ENCODE assay signal across 5 mouse cellular contexts in the genomic region with DNA sequence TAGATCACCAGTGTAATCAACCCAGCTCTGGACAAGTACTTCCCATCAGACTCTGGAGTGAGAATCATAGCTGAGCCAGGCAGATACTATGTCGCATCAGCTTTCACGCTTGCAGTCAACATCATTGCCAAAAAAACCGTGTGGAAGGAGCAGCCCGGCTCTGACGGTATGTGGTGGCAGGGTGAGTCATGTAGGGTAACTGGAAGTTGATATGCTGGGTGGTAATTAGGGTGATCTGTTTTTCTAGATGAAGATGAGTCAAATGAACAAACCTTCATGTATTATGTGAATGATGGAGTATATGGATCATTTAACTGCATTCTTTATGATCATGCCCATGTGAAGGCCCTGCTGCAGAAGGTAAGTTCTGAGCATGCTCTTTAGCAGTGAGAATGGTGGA. TPM values are rescaled to one million over a fixed set of nuclear protein-coding genes. Genes with fewer than 3 reads are reported as not detected.
A peak's percentile ranks its signal among the peaks of the same experiment; 100 is the strongest.
DNase-seq lines count a peak whose midpoint lies in the region; ATAC-seq and TF ChIP-seq lines count a peak whose summit lies in the region.
"Not testable (repeated sequence)": the region's sequence is repeated elsewhere in the genome, so short reads cannot be mapped to it uniquely, and the experiment has no call there.

No protein-coding gene starts in this region.

- peaks cover 39% of the 10 kb centered on the region for H3K4me1 ChIP-seq in forebrain, embryonic 15.5 days

- H3ac ChIP-seq in C2C12 (ENCODE audit: control insufficient read depth, insufficient read length, low read depth), result not testable (repeated sequence)

- H3K27ac ChIP-seq in forebrain, embryonic 15.5 days (replicated peaks), result 0 out of 2 replicates have a peak overlapping the region, but pooled peaks have one; percentile 75
- H3K27ac ChIP-seq in layer of hippocampus, adult 2 months, result 0 out of 2 replicates have a peak overlapping the region, but pooled peaks have one; percentile 40

- not testable (repeated sequence) for H3K27me3 ChIP-seq in C2C12 (ENCODE audit: control insufficient read depth, insufficient read depth, insufficient read length); forebrain, embryonic 15.5 days

- WGBS in forebrain, embryonic 15.5 days, result 68% methylated on average over 5 of the region's 5 CpGs

- TF ChIP-seq CTCF in C2C12 (IDR thresholded peaks at IDR 0.05; ENCODE audit: control insufficient read depth, insufficient read depth, insufficient read length); layer of hippocampus, adult 2 months (conservative IDR thresholded peaks at IDR 0.05): not testable (repeated sequence)

- not testable (repeated sequence) for H3K4me3 ChIP-seq in C2C12 (ENCODE audit: insufficient read depth, poor library complexity, severe bottlenecking); forebrain, embryonic 15.5 days; layer of hippocampus, adult 2 months

- DNase-seq in Muller cell, postnatal 12 days (ENCODE audit: inconsistent ontology term), result peak; percentile 47
- DNase-seq in brain, adult 2 months (ENCODE audit: low read depth, low spot score), result peak; percentile 49
- not testable (repeated sequence) for DNase-seq in layer of hippocampus, adult 2 months (ENCODE audit: low spot score in 2 of 2)

- ATAC-seq in forebrain, embryonic 15.5 days (replicated peaks), result not testable (repeated sequence)

- H3K36me3 ChIP-seq in C2C12 (ENCODE audit: control insufficient read depth, insufficient read depth), result peaks cover 50% of the 10 kb centered on the region
- H3K36me3 ChIP-seq in forebrain, embryonic 15.5 days, result peaks cover 50% of the 10 kb centered on the region

- not testable (repeated sequence) for H3K9ac ChIP-seq in forebrain, embryonic 15.5 days (replicated peaks)

- H3K79me3 ChIP-seq in C2C12 (ENCODE audit: low read depth), result peaks cover 31% of the 10 kb centered on the region

- not testable (repeated sequence) for H3K4me2 ChIP-seq in forebrain, embryonic 15.5 days (replicated peaks)

- not testable (repeated sequence) for H3K9me3 ChIP-seq in forebrain, embryonic 15.5 days

- peaks cover 35% of the 10 kb centered on the region for H3K79me2 ChIP-seq in C2C12 (ENCODE audit: control insufficient read depth, insufficient read depth)

TF ChIP-seq in C2C12, 6 proteins besides CTCF, POLR2A, EP300 and RAD21:
- peak; percentile 18 for TF ChIP-seq FOSL1 (IDR thresholded peaks at IDR 0.05; ENCODE audit: insufficient read depth, low read length, poor library complexity, severe bottlenecking)

RNA-seq across cellular contexts. Expression of a gene that starts 4.8 kb away (rescaled TPM):
- polyA plus RNA-seq in C2C12 (2012; fragmentation: generic; extraction: Trizol), result 256 TPM
- 231 and 237 TPM in 2 replicates for polyA plus RNA-seq in forebrain, embryonic 15.5 days (2015; fragmentation: Nextera tagmentation; extraction: Ambion mirVana)
- 10 to 100 TPM; 78.3 to 80.4 TPM for total RNA-seq in layer of hippocampus, adult 2 months (2021)
